Mouse (Mus musculus) adipocyte (in vitro differentiated cells): Measurements from ENCODE around the gene Ugt2b1.
"Not testable (repeated sequence)": the region's sequence is repeated elsewhere in the genome, so short reads cannot be mapped to it uniquely, and the experiment has no call there.

Experiments used
- DNase-seq: peaks from one replicate; pipeline ENCODE4 v3.0.0-alpha.2; 2016; ENCODE audit warnings: low spot score

Ugt2b1 gene

DNA sequence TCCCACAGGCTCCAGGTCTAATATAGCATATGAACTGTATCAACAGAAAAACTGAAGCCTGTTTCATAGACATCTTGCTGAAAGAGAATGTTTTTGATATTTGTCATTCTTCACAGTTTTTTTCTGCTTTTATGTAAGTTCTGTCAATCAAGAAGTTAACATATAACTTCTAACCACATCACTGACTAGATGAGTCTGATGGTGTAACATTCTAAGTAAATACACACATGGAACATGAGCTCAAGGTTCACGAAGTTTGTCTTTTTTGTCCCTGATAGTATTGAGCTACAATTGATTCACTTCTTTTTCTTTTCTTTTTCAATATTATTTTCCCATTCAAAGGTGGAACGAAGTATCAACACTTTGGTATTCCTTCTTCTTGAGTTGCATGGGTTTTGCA, at the start of gene Ugt2b1:
Gene Ugt2b1 (minus strand): TSS at position 105 of the 400 bp plus-strand sequence.
- no peak for DNase-seq

DNA sequence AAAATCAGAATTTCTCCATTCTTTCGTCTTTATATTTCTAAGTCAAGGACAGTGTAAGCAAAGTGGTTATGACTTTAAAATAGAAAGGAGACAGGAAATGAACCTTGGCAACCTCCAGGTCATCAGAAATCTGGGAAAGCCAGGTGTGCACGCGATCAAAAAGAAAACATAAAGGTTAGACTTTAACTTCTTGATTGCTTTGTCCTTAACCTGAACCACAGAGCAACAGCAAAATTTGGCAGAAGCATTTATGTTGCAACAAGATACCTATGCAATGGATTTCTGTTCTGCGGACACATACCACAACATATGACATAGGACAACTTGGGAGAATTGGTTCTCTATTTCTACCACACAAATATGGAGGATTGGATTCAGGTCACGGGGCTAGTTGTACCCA, 40.9 kb upstream of the Ugt2b1 start:
- DNase-seq: not testable (repeated sequence)

DNA sequence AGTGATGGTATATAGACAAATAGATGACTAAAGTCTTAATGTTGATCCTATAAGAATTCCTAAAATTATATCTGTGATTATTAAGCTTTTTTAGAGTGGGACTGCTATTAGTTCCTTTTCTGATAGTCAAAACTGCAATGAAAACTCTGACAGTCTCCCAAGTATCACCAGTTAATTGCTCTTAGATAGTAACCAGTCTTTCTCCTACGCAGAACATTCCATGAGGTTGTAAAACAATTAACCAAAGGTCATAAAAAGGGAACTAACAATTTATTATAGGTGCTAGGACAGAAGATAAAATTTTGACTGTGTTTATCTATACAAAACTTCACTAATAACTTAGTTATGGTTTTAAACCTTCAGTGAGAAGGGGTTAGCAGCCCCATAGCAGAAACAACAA, 36.5 kb upstream of the Ugt2b1 start:
- DNase-seq: not testable (repeated sequence)

DNA sequence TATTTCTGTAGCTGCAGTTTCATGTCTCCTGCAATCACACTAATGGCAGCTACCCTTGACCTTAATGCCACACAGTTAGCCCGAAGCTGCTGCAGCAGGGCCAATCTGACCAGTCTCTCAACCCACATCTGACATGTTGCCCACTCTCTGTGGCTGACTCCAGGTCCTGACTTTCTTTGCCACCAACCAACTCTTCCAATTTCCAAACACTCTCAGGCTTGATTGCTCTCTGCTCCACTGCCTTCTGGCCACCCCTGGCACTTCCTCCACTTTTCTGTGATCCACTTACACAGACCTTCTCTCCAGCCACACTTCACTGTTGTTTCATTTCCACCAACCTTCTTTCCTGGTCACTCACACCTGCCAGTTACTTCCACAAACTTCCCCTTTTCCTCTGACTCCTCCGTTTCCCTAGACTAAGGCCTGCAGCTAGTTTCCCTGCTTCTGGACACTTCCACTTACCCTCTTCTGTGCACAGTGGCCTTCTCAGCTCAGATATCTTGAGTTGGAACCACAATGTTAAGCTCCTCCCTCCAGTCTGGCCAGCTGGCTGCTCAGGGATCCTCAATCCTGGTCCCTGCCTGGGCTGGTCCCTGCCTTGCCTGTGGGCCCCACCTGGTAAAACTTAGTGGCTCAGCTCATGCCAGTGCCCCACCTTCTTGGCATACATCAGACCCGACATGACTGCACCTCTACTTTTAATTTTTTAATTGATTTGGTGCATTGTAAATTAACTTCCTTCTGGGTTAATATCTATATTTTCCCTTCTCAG, 35.4 kb upstream of the Ugt2b1 start:
- DNase-seq: peak; percentile 58

DNA sequence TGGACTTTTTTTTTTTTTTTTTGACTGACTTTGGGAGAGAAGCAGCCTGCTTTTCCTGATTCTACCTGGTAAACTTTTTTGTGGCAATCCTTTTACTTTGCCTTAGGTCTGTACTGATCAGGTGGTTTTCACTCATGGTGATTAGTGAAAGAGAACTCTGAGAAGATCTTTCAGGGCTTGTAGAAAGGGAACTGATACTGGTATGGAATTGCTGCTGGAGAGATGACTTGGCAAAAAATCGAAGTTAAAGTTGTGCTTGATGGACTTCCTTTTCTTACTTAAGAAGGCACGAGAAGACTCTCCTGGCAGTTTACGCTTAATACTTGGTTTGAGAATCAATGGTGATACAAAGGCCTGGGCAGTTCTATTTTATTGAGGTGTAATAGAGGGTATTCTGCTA, 34.2 kb upstream of the Ugt2b1 start:
- no peak for DNase-seq

DNA sequence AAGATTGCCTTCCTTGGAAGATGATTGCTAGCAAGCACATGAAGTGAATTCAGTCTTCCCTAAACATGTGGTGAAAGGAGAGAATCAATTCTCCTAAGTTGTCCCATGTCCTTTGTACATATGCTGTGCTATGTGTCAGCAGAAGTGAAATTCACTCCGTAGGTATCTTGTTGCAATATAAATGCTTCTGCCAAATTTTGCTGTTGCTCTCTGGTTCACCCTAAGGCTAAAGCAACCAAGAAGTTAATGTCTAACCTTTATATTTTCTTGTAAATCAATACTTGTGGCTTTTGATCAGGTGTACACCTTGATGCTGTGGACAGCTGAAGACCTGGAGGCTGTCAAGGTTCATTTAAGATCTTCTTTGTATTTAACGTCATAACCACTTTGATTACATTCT, 15.8 kb upstream of the Ugt2b1 start:
- DNase-seq: no peak

DNA sequence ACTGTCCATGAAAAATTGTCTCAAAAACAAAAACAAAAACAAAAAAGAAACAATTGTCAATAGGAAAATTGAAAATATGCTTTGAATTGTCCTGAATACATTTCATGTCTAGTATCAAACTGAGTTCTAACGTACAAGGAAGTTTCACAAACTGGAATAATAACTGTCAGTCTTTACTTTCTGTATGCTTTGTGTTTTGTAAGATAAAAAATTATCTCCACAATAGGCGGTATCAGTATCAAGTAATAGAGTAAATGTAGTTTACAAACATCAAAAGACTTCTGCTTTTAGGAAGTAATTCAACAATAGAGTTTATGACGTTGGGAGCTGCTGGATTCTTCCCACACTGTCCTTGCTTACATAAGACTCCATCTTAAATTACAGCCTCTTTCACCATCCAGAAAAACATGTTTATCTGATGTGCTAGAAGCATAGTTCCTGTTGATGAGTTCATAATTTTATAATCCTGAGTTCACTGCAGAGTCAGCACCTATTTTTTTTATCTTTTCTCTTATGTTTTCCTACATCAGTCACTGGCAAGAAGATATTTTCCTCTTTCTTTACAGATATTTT, 5.6 kb downstream of the Ugt2b1 start:
- no peak for DNase-seq

DNA sequence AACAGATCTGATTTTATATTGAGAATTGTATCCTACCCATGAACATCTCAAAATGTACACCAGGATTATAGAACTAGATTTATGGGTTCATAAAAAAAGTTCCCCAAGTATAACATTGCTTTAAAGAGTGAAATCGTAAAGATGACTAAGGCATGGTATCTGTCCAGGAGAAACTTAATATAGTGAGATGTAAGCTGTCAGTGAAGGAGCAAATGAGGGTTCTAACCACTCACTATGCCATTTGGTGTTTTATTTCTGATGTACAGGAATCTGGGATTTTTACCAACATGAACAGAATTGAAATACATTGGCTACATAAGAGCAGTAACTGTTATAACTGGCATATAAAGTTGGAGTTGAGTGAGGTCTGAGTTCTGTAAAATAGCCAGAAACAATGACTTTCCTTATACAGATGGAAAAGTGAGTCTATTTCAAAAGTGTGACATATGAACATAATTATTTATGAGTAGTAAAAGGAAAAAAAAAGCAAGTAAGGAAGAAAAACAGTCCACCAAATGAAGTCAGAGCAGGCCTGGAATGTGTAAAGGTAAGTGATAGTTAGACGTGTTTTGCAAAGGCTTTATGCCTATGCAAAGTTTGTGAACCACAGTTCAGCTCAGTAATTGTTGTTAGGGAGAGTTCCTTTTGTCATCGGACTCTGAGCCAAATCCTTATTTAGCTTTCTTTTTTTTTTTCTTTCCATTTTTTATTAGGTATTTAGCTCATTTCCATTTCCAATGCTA, 14.8 kb downstream of the Ugt2b1 start:
- no peak for DNase-seq

DNA sequence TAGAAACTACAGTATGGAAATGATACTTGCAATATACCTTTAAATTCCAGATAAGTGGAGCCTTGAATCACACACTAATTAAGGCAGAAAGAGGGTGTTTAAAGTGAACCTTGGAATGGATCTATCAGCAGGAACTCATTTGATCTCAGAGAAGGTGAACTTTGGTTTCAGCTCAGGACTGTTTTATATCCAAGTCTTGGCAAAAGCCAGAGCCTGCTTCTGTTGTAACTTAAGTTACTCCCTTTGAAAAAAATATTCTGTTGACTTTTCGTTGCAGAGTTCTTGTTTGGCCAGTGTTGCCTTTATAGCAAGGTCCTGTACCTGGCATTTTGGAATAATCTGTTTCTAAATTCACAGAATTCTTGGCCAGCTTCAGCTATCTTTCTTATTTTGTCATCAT, 15.6 kb downstream of the Ugt2b1 start:
- DNase-seq: no peak

DNA sequence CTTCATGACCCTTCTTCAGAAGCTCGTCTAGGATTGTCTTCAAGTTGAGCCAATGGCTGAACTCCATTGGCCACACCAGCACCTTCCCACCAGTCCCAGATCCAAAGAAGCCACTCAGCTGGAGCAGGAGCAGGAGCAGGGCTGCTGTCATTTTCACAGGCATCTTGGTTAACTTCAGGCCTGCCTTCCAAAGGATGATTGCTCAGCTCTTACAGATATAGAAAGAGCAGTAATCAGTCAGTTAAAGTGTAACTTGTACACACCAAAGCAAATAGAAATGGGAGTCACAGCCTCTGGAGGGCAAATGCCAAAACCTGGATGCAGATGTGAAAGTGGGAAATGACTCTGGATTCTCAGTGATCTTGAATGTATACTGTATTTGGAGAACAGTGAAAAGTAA, 19.6 kb downstream of the Ugt2b1 start, which contains the start of gene Ugt2b34:
Gene Ugt2b34 (minus strand): TSS at position 180 of the 400 bp plus-strand sequence.
- no peak for DNase-seq

DNA sequence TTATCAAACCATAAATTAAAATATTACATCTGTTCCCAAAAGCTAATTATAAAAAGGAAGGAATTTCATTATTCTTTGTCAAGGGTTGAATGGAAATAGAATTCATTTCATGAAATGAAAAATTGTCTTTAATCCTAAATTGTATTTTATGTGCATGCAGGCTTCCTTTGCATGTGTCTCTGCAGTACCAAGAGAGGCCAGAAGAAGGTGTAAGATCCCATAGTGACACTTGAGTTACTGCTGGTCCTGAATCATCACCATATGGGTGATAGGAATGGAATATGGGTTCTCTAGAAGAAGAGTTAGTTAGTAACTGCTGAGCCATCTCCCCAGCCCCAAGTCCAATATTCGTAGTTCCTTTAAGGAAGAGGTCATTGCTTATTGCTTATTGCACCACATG, 36.4 kb downstream of the Ugt2b1 start:
- no peak for DNase-seq

DNA sequence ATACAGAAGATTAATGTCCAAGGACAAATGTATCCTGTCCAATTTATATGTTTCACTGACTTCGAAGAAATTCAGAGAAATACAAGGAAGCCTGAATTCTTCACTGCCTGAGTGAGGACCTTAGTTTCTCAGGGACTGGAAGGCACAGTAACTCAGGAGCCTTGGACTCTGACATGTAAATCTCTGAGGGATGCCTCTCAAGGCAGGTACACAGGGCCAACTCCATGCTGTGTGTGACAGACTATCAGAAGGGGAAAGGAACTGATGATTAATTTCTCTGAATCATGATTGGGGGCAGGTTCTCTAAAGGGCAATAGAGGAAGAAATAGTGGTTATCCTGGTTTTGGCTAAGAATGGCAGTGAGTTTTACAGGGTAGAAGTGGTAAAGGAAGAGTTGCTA, 37.9 kb downstream of the Ugt2b1 start:
- no peak for DNase-seq

DNA sequence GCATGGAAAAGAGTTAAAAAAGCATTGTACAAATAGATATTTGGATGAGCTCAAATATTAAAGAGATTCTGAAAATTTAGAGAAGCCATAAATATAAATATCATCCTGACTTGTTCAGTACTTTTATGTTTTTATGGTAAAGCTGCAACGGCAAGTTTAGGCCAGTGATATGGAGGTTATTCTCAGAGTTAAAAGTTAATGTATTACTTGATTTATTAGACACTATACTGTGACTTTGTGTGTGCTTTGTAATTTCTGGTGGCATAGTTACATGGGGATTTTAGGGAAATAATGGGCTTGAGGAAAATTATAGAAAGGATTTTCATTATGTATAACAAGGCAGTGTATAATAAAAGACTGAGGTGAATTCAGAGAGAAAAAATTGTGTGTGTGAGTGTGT, 39.2 kb downstream of the Ugt2b1 start:
- DNase-seq: no peak

DNA sequence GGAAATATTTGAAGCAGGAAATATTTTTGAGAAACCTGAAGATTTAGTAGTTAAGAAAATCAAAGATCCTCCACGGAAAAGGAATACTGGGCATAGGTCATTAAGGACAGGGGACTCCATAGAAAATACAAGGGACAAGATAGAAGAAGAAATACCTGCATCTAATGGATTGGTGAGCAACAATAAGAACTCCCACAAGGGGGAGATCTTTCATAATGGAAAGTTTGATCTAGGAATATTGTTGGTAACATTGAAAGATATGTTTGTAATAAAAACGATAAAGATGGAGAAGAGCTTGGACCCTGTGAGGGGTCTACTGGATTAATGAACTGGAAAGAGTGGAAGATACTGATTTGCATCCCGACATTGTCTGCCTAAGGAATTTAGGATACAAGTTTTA, 39.7 kb downstream of the Ugt2b1 start:
- DNase-seq: peak; percentile 44

DNA sequence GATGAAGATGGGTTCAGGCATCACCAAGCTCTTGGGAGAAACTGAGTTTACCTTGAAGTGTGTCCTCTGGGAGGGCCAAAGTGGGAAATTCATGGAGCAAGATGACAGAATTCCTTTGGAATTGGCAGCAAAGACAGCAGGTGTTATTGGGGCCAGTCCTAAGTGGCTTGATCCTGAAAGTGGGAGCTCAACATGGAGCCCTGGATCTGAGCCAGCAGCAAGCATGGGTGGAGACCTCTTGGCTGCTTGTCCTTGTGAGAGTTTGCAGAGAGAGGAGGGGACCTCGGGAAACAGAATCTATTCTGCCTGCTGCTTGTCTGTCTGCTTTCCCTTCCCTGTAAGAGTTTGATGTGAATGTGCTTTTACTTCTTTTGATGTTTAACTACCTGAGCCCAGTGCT, 54.5 kb downstream of the Ugt2b1 start:
- DNase-seq: no peak
